Mouse (Mus musculus) C2C12 (cell line): ENCODE measurements around the gene 1700017B05Rik. TPM values are rescaled to one million over a fixed set of nuclear protein-coding genes. Genes with fewer than 3 reads are reported as not detected.

Source experiments
- H3K27me3 ChIP-seq: one replicate; pipeline ENCODE4 v1.6.1; 2011; ENCODE audit not compliant: control insufficient read depth, insufficient read depth, insufficient read length
- H3K36me3 ChIP-seq: one replicate; pipeline ENCODE4 v1.6.1; 2011; ENCODE audit not compliant: control insufficient read depth, insufficient read depth
- H3K4me3 ChIP-seq: one replicate; pipeline ENCODE4 v1.5.1; 2011; ENCODE audit warnings: mild to moderate bottlenecking, control low read depth; ENCODE audit not compliant: poor library complexity, insufficient read depth, severe bottlenecking
- H3K79me2 ChIP-seq: one replicate; pipeline ENCODE4 v1.6.1; 2011; ENCODE audit not compliant: control insufficient read depth, insufficient read depth
- H3K79me3 ChIP-seq: one replicate; pipeline ENCODE4 v1.6.1; 2011; ENCODE audit warnings: low read depth, control low read depth
- H3ac ChIP-seq: one replicate; pipeline ENCODE3; 2011; ENCODE audit warnings: low read depth; ENCODE audit not compliant: control insufficient read depth, insufficient read length
- CEBPB ChIP-seq: IDR thresholded peaks from one replicate; pipeline ENCODE4 v1.6.1; 2011; ENCODE audit warnings: low read depth, mild to moderate bottlenecking, control low read depth, moderate library complexity
- CTCF ChIP-seq: IDR thresholded peaks from one replicate; pipeline ENCODE4 v1.5.1; 2011; ENCODE audit not compliant: control insufficient read depth, insufficient read depth, insufficient read length
- FOSL1 ChIP-seq: IDR thresholded peaks from one replicate; pipeline ENCODE4 v1.8.0; 2011; ENCODE audit warnings: mild to moderate bottlenecking, low read length; ENCODE audit not compliant: poor library complexity, insufficient read depth, severe bottlenecking
- MAX ChIP-seq: IDR thresholded peaks from one replicate; pipeline ENCODE4 v1.6.1; 2011; ENCODE audit warnings: mild to moderate bottlenecking, control low read depth
- MYOD1 ChIP-seq: IDR thresholded peaks from one replicate; pipeline ENCODE4 v1.6.1; 2011; ENCODE audit warnings: low read depth; ENCODE audit not compliant: control insufficient read depth, insufficient read length
- MYOG ChIP-seq: IDR thresholded peaks from one replicate; pipeline ENCODE4 v1.6.1; 2011; ENCODE audit not compliant: control insufficient read depth, insufficient read length; ENCODE audit errors: extremely low read depth
- USF1 ChIP-seq: IDR thresholded peaks from one replicate; pipeline ENCODE4 v1.6.1; 2011; ENCODE audit warnings: low read depth, mild to moderate bottlenecking, control low read depth, moderate library complexity
- polyA plus RNA-seq: library from polyadenylated mRNA; unstranded; fragments of >200 nt; fragmentation: generic; extraction: Trizol; gene quantifications from one replicate; pipeline ENCODE4 v1.2.1, GENCODE M21; 2012; ENCODE audit warnings: missing spikeins

1700017B05Rik gene
- polyA plus RNA-seq, 1 experiment: 26.2 TPM

GRCm38 (mm10) chr9:57256861-57257260 lies 5.6 kb downstream of the 1700017B05Rik start:
- Histone ChIP-seq H3K4me3 (no peak overlapping the region), H3K79me3 (peaks cover 67% of the 10 kb centered on the region), H3K27me3 (no peaks in the 10 kb centered on the region), H3ac (no peak overlapping the region), H3K36me3 (peaks cover 66% of the 10 kb centered on the region), H3K79me2 (peaks cover 91% of the 10 kb centered on the region)
- no peak for TF ChIP-seq FOSL1
- TF ChIP-seq MYOD1: no peak
- TF ChIP-seq CEBPB: no peak
- no peak for TF ChIP-seq MYOG
- no peak for TF ChIP-seq CTCF
- no peak for TF ChIP-seq USF1
- no peak for TF ChIP-seq MAX

DNA sequence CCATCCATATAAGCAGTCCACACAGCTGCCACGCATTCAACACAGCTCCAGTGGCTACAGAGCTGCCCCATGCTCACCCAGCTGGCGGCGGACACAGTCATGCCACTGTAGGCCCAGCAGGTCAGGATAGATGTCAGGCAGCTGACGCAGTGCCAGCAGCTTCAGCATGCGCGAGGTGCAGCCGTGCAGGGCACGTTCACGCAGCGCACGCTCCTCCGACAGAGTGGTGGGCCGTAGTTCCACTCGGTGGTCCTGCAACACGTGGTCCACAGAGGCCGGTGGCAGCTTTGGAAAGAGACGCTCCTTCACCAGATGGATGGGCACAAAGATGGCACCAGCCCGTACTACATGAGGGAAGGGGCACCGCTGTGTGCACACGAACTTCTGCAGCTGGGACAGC lies 6.1 kb downstream of the 1700017B05Rik start:
- Histone ChIP-seq H3K27me3 (no peaks in the 10 kb centered on the region), H3K36me3 (peaks cover 66% of the 10 kb centered on the region), H3K79me3 (peaks cover 62% of the 10 kb centered on the region), H3K79me2 (peaks cover 85% of the 10 kb centered on the region), H3ac (no peak overlapping the region), H3K4me3 (no peak overlapping the region)
- no peak for TF ChIP-seq FOSL1
- no peak for TF ChIP-seq MYOG
- no peak for TF ChIP-seq MAX

GRCm38 (mm10) chr9:57254823-57255495 lies 7.5 kb downstream of the 1700017B05Rik start:
- peaks cover 66% of the 10 kb centered on the region for H3K36me3 ChIP-seq
- no peaks in the 10 kb centered on the region for H3K27me3 ChIP-seq
- H3ac ChIP-seq: no peak overlapping the region
- no peak overlapping the region for H3K4me3 ChIP-seq
- peaks cover 72% of the 10 kb centered on the region for H3K79me2 ChIP-seq
- TF ChIP-seq CTCF (no peak), CEBPB (no peak), MYOD1 (no peak), MAX (no peak), FOSL1 (no peak), USF1 (no peak), MYOG (no peak)
- peaks cover 48% of the 10 kb centered on the region for H3K79me3 ChIP-seq

GRCm38 (mm10) chr9:57254061-57254460 lies 8.4 kb downstream of the 1700017B05Rik start:
- Histone ChIP-seq H3K4me3 (no peak overlapping the region), H3K36me3 (peaks cover 66% of the 10 kb centered on the region), H3K79me3 (peaks cover 40% of the 10 kb centered on the region), H3ac (no peak overlapping the region), H3K27me3 (no peaks in the 10 kb centered on the region), H3K79me2 (peaks cover 63% of the 10 kb centered on the region)
- no peak for TF ChIP-seq MYOD1
- TF ChIP-seq MYOG: no peak
- TF ChIP-seq CTCF: no peak
- no peak for TF ChIP-seq CEBPB
- TF ChIP-seq FOSL1: no peak
- no peak for TF ChIP-seq MAX
- TF ChIP-seq USF1: no peak

DNA sequence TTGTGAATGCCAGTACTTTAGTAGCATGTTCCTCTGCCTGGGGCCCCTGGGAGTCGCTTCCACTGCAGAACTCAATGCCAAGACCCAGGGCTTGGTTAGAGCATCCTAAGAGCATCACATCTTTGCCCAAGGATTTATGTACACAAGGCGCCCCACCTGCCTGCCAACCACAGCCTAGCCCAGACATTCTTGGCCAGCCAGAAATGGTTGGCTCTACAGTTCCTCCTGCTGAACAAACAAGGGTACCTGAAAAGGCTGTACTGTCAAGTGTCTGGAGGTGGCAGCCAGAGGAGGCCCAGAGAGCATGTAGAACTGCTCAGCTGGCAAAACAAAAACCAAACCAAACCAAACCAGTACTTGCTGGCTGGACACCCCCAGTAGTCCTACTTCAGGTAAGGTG lies 11.3 kb downstream of the 1700017B05Rik start:
- Histone ChIP-seq H3K4me3 (no peak overlapping the region), H3K79me3 (peaks cover 12% of the 10 kb centered on the region), H3K79me2 (peaks cover 34% of the 10 kb centered on the region), H3ac (no peak overlapping the region), H3K36me3 (peaks cover 37% of the 10 kb centered on the region), H3K27me3 (no peaks in the 10 kb centered on the region)
- TF ChIP-seq MYOD1 (no peak), MYOG (no peak)

- Histone ChIP-seq H3K79me2 (peaks cover 23% of the 10 kb centered on the region), H3K36me3 (peaks cover 27% of the 10 kb centered on the region), H3ac (no peak overlapping the region), H3K27me3 (no peaks in the 10 kb centered on the region), H3K79me3 (peaks cover 5% of the 10 kb centered on the region), H3K4me3 (no peak overlapping the region)
- TF ChIP-seq MYOG: no peak
- no peak for TF ChIP-seq MYOD1
- TF ChIP-seq CEBPB: no peak
- TF ChIP-seq MAX: no peak
- no peak for TF ChIP-seq FOSL1
- no peak for TF ChIP-seq USF1
These were observed 12.4 kb downstream of the 1700017B05Rik start for GRCm38 (mm10) chr9:57250026-57250425.
